Mouse (Mus musculus) intestine, postnatal 0 days (tissue): ENCODE results near the gene Amph. TPM values are rescaled to one million over a fixed set of nuclear protein-coding genes. Genes with fewer than 3 reads are reported as not detected.

Experiments
- ATAC-seq: fragments of 200-750 bp; cut with Nextera tagmentation; 2 replicates; pipeline ENCODE4 v1.8.0; 2017; ENCODE audit warnings: mild to moderate bottlenecking, moderate TSS enrichment, moderate library complexity
- H3K27ac ChIP-seq: fragments of 300-500 bp; sonication (generic); 2 replicates; pipeline ENCODE4 v1.5.1; 2014; ENCODE audit warnings: mild to moderate bottlenecking, low read depth, low read length, moderate library complexity
- H3K27me3 ChIP-seq: fragments of 300-500 bp; sonication (generic); replicated peaks from 2 replicates; pipeline ENCODE4 v1.6.1; 2014; ENCODE audit warnings: low read length, mixed read lengths; ENCODE audit not compliant: control insufficient read depth, insufficient read depth
- H3K36me3 ChIP-seq: fragments of 300-500 bp; sonication (generic); 2 replicates; pipeline ENCODE4 v1.6.1; 2014; ENCODE audit warnings: mild to moderate bottlenecking, moderate library complexity; ENCODE audit not compliant: control insufficient read depth, insufficient read depth
- H3K4me1 ChIP-seq: fragments of 300-500 bp; sonication (generic); replicated peaks from 2 replicates; pipeline ENCODE4 v1.6.1; 2014; ENCODE audit warnings: antibody characterized with exemption, low read length, mixed read lengths; ENCODE audit not compliant: control insufficient read depth, insufficient read depth
- H3K4me2 ChIP-seq: fragments of 300-500 bp; sonication (generic); replicated peaks from 2 replicates; pipeline ENCODE4 v1.6.1; 2014; ENCODE audit warnings: low read depth, mild to moderate bottlenecking, moderate library complexity
- H3K4me3 ChIP-seq: fragments of 300-500 bp; sonication (generic); 2 replicates; pipeline ENCODE4 v1.5.1; 2014; ENCODE audit warnings: low read depth, low read length
- H3K9ac ChIP-seq: fragments of 300-500 bp; sonication (generic); 2 replicates; pipeline ENCODE4 v1.6.1; 2014; ENCODE audit warnings: mild to moderate bottlenecking, low read depth, low read length
- H3K9me3 ChIP-seq: fragments of 300-500 bp; sonication (generic); 2 replicates; pipeline ENCODE4 v1.6.1; 2016; ENCODE audit warnings: mixed run types; ENCODE audit not compliant: control insufficient read depth
- CTCF ChIP-seq: sonication (generic); IDR thresholded peaks from 2 replicates; pipeline ENCODE4 v1.5.1; 2016; ENCODE audit warnings: low read depth, mild to moderate bottlenecking, control low read depth, antibody characterized with exemption, moderate library complexity
- WGBS: fragments of 180-500 bp; shearing (Covaris S2); extraction: QIAGEN DNeasy Blood & Tissue Kit; methylation state at CpG from one replicate; pipeline ENCODE4 v1.1.7; 2014; 5-methylcytosine and 5-hydroxymethylcytosine counted together
- polyA plus RNA-seq: library from polyadenylated mRNA; unstranded; fragments of >200 nt; fragmentation: Nextera tagmentation; extraction: Ambion mirVana; gene quantifications from 2 replicates; pipeline ENCODE4 v1.2.1, GENCODE M21; 2015

The Amph gene
- polyA plus RNA-seq, 1 experiment from 2014 or later = 1.5 TPM

DNA sequence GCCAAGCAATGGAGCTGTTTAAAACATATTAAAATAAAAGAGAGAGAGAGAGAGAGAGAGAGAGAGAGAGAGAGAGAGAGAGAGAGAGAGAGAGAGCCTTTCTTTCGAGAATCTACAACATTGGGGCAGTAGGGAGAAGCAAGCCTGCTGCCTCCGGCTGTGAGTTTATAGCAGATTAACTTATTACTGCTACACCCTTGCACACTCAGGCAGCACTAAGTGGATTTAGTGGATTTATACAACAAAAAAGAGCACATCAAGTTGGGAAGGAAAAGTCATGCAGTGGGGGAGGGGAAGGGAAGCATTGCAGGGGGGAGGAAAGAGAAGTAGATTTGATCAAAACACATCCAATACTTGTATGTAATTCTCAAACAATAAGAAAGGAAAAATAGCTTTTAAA, 73.5 kb downstream of the Amph start:
- no peak overlapping the region for H3K9ac ChIP-seq
- no peak overlapping the region for H3K4me3 ChIP-seq
- WGBS = 78% methylated on average over 2 of the region's 2 CpGs
- TF ChIP-seq CTCF = no peak
- H3K27ac ChIP-seq = no peak overlapping the region
- no peaks in the 10 kb centered on the region for H3K27me3 ChIP-seq
- no peak overlapping the region for H3K4me2 ChIP-seq
- no peaks in the 10 kb centered on the region for H3K9me3 ChIP-seq
- no peaks in the 10 kb centered on the region for H3K36me3 ChIP-seq
- no peaks in the 10 kb centered on the region for H3K4me1 ChIP-seq
- ATAC-seq = no peak

DNA sequence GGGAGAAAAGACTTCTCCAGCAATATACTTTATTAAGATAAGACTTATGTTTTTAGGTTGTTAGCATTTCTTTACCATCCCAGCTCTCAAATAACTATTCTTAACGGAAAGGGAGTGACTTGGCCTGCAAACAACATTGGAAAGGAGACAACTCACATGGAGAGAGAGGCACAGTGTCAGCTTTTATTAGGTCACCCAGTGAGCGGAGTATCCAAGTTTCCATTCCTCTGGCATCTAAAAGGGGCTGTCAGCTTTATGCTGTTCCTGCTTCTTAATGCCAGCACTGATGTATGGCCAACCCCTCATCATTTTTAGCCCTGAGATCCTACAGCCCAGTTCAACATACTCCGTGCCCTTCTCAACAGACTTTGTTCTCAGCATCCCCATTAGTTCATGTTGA, 74.3 kb downstream of the Amph start:
- Histone ChIP-seq H3K9me3 (no peaks in the 10 kb centered on the region), H3K36me3 (no peaks in the 10 kb centered on the region), H3K4me3 (no peak overlapping the region), H3K4me2 (no peak overlapping the region), H3K27ac (no peak overlapping the region), H3K27me3 (no peaks in the 10 kb centered on the region), H3K9ac (no peak overlapping the region), H3K4me1 (no peaks in the 10 kb centered on the region)
- 52% methylated on average over 3 of the region's 3 CpGs for WGBS
- no peak for ATAC-seq
- TF ChIP-seq CTCF = no peak

- Histone ChIP-seq H3K9ac (no peak overlapping the region), H3K4me3 (no peak overlapping the region), H3K27ac (no peak overlapping the region), H3K27me3 (no peaks in the 10 kb centered on the region), H3K4me1 (no peaks in the 10 kb centered on the region), H3K36me3 (no peaks in the 10 kb centered on the region), H3K9me3 (no peaks in the 10 kb centered on the region), H3K4me2 (no peak overlapping the region)
- no peak for TF ChIP-seq CTCF
- ATAC-seq = no peak
- 78% methylated on average over 2 of the region's 2 CpGs for whole genome bisulfite sequencing
Observed at GRCm38 (mm10) chr13:19025091-19025688, 77.2 kb downstream of the Amph start.

- TF ChIP-seq CTCF = no peak
- no peak for ATAC-seq
- Histone ChIP-seq H3K4me1 (no peaks in the 10 kb centered on the region), H3K4me3 (no peak overlapping the region), H3K27ac (no peak overlapping the region), H3K27me3 (no peaks in the 10 kb centered on the region), H3K9ac (no peak overlapping the region), H3K4me2 (no peak overlapping the region), H3K36me3 (no peaks in the 10 kb centered on the region), H3K9me3 (no peaks in the 10 kb centered on the region)
- 84% methylated on average over 4 of the region's 4 CpGs for WGBS
Observed at GRCm38 (mm10) chr13:19025906-19026305, 77.9 kb downstream of the Amph start.

DNA sequence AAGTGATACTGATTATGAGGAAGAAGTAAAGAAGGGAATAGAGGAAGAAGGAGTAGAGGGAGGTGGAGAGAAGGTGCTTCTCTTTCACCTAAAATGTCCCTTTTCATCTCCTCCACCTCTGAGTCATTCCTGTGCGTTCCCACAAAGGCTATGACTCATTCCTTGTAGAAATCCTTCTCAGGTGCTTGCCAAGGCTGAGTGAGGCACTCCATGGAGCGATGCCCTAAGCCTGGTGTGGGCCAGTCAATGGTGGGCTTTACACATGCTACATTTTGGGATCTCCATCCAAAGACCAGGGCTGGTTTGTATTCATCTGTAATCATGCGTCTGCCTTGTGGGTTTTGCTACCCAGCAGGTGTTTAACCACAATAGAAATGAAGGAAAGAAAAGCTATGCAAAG, 78.9 kb downstream of the Amph start:
- no peak overlapping the region for H3K4me2 ChIP-seq
- no peak for TF ChIP-seq CTCF
- no peak for ATAC-seq
- no peaks in the 10 kb centered on the region for H3K9me3 ChIP-seq
- H3K9ac ChIP-seq = no peak overlapping the region
- 79% methylated on average over 3 of the region's 3 CpGs for WGBS
- H3K27ac ChIP-seq = no peak overlapping the region
- H3K4me3 ChIP-seq = no peak overlapping the region
- no peaks in the 10 kb centered on the region for H3K36me3 ChIP-seq
- H3K27me3 ChIP-seq = no peaks in the 10 kb centered on the region
- H3K4me1 ChIP-seq = no peaks in the 10 kb centered on the region

GRCm38 (mm10) chr13:19027766-19028350, 79.9 kb downstream of the Amph start:
- H3K4me1 ChIP-seq = no peaks in the 10 kb centered on the region
- no peak overlapping the region for H3K4me2 ChIP-seq
- H3K9ac ChIP-seq = no peak overlapping the region
- no peak overlapping the region for H3K27ac ChIP-seq
- H3K4me3 ChIP-seq = no peak overlapping the region
- no peaks in the 10 kb centered on the region for H3K27me3 ChIP-seq
- TF ChIP-seq CTCF = no peak
- 79% methylated on average over 6 of the region's 6 CpGs for WGBS
- no peaks in the 10 kb centered on the region for H3K9me3 ChIP-seq
- ATAC-seq = no peak
- no peaks in the 10 kb centered on the region for H3K36me3 ChIP-seq
